Mouse (Mus musculus) G1E (cell line): ENCODE results near the gene Filip1l.

Experiments used
- CTCF ChIP-seq: IDR thresholded peaks from 2 replicates; pipeline ENCODE4 v1.5.1; 2012; ENCODE audit warnings: low read depth, low read length, inconsistent platforms, mixed read lengths
- GATA1 ChIP-seq: IDR thresholded peaks from 2 replicates; pipeline ENCODE4 v1.6.1; 2012; ENCODE audit warnings: borderline replicate concordance, low read length, inconsistent platforms, mixed read lengths
- POLR2AphosphoS5 ChIP-seq: IDR thresholded peaks from 2 replicates; pipeline ENCODE4 v1.6.1; 2012; ENCODE audit warnings: low read depth, low read length, inconsistent platforms; ENCODE audit not compliant: insufficient replicate concordance
- TAL1 ChIP-seq: conservative IDR thresholded peaks from 2 replicates; pipeline ENCODE4 v1.6.1; 2012; ENCODE audit warnings: low read depth, low read length, inconsistent platforms, mixed read lengths

DNA sequence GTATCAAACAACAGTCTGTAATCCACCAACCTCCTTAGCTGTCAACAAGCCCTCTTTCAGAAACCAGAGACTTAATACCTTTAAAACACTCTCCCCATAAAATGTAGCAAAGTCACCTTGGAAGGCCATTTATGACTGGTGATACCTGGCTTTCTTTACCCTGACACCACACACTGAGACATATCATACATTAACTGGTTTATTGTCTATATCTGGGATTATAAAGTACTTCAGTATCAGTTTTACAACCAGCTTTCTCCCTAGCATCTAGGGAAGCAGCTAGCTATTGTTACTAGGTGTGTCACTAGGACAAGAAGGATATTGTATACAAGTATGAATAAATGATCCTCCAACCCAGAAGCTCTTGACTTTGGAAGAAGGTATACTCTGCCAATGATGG is 200.3 kb downstream of the Filip1l start:
- TF ChIP-seq CTCF: no peak
- TF ChIP-seq POLR2AphosphoS5: no peak
- TF ChIP-seq GATA1: no peak
- no peak for TF ChIP-seq TAL1
